Mouse (Mus musculus) R1 (cell line): ENCODE measurements around the gene Olfr1107.

Source experiments
- DNase-seq: peaks from one replicate; pipeline ENCODE4 v3.0.0-alpha.2; 2018; ENCODE audit warnings: low read depth, low spot score

The Olfr1107 gene

GRCm38 (mm10) chr2:87075717-87076116, at the start of gene Olfr1107:
Gene Olfr1107, minus strand, starts transcription at chr2:87075817.
- no peak for DNase-seq

GRCm38 (mm10) chr2:87114467-87114866, 38.9 kb upstream of the Olfr1107 start, which contains the start of gene Olfr259:
Gene Olfr259, minus strand, starts transcription at chr2:87114567.
- DNase-seq = no peak

- no peak for DNase-seq
These were observed 20.3 kb upstream of the Olfr1107 start, which contains the start of gene Olfr1109 for GRCm38 (mm10) chr2:87095908-87096307. Gene Olfr1109, minus strand, starts transcription at chr2:87096008.

GRCm38 (mm10) chr2:87052173-87052572, 23.4 kb downstream of the Olfr1107 start, which contains the start of gene Olfr1106:
Gene Olfr1106, minus strand, starts transcription at chr2:87052273.
- no peak for DNase-seq

- DNase-seq = no peak
These were observed 39.2 kb downstream of the Olfr1107 start, which contains the start of gene Olfr1105 for GRCm38 (mm10) chr2:87036431-87036830. Gene Olfr1105, minus strand, starts transcription at chr2:87036531.

- no peak for DNase-seq
These were observed 48.6 kb downstream of the Olfr1107 start, which contains the start of gene Olfr1104 for GRCm38 (mm10) chr2:87026980-87027379. Gene Olfr1104, minus strand, starts transcription at chr2:87027080.
